Mouse (Mus musculus) midbrain, embryonic 16.5 days (tissue): Measurements from ENCODE around the gene Pyy. TPM values are rescaled to one million over a fixed set of nuclear protein-coding genes. Genes with fewer than 3 reads are reported as not detected.

Source experiments
- ATAC-seq: fragments of 200-750 bp; cut with Nextera tagmentation; 2 replicates; pipeline ENCODE4 v1.8.0; 2017; ENCODE audit warnings: moderate TSS enrichment
- H3K27ac ChIP-seq: fragments of 300-500 bp; sonication (generic); 2 replicates; pipeline ENCODE4 v1.5.1; 2014; ENCODE audit warnings: mild to moderate bottlenecking, low read length, mixed read lengths
- H3K27me3 ChIP-seq: fragments of 300-500 bp; sonication (generic); 2 replicates; pipeline ENCODE4 v1.6.1; 2014; ENCODE audit warnings: low read depth, low read length, mixed read lengths; ENCODE audit not compliant: control insufficient read depth, insufficient read depth
- H3K36me3 ChIP-seq: fragments of 300-500 bp; sonication (generic); 2 replicates; pipeline ENCODE4 v1.6.1; 2014; ENCODE audit warnings: mild to moderate bottlenecking, low read length, moderate library complexity, mixed read lengths; ENCODE audit not compliant: control insufficient read depth, insufficient read depth
- H3K4me1 ChIP-seq: fragments of 300-500 bp; sonication (generic); 2 replicates; pipeline ENCODE4 v1.6.1; 2014; ENCODE audit warnings: mild to moderate bottlenecking, low read length, mixed read lengths; ENCODE audit not compliant: control insufficient read depth, insufficient read depth
- H3K4me2 ChIP-seq: fragments of 300-500 bp; sonication (generic); 2 replicates; pipeline ENCODE4 v1.6.1; 2014; ENCODE audit warnings: mild to moderate bottlenecking, low read length, mixed read lengths
- H3K4me3 ChIP-seq: fragments of 300-500 bp; sonication (generic); 2 replicates; pipeline ENCODE4 v1.5.1; 2014; ENCODE audit warnings: low read depth, mild to moderate bottlenecking, low read length, moderate library complexity, mixed read lengths
- H3K9ac ChIP-seq: fragments of 300-500 bp; sonication (generic); 2 replicates; pipeline ENCODE4 v1.6.1; 2014; ENCODE audit warnings: low read depth, low read length, mixed read lengths
- H3K9me3 ChIP-seq: fragments of 300-500 bp; sonication (generic); replicated peaks from 2 replicates; pipeline ENCODE4 v1.6.1; 2014; ENCODE audit warnings: mild to moderate bottlenecking, low read length, mixed read lengths; ENCODE audit not compliant: control insufficient read depth, poor library complexity, severe bottlenecking
- WGBS: fragments of 180-500 bp; shearing (Covaris S2); extraction: QIAGEN DNeasy Blood & Tissue Kit; methylation state at CpG from one replicate; pipeline ENCODE4 v1.1.7; 2014; 5-methylcytosine and 5-hydroxymethylcytosine counted together
- polyA plus RNA-seq: library from polyadenylated mRNA; unstranded; fragments of >200 nt; fragmentation: Nextera tagmentation; extraction: Ambion mirVana; gene quantifications from 2 replicates; pipeline ENCODE4 v1.2.1, GENCODE M21; 2015

The Pyy gene
- polyA plus RNA-seq, 1 experiment from 2014 or later = not detected

- H3K36me3 ChIP-seq = peaks cover 25% of the 10 kb centered on the region
- no peaks in the 10 kb centered on the region for H3K9me3 ChIP-seq
- no peak for ATAC-seq
- H3K27ac ChIP-seq = no peak overlapping the region
- no peak overlapping the region for H3K4me3 ChIP-seq
- H3K4me1 ChIP-seq = peaks cover 6% of the 10 kb centered on the region; the same call in 1 of the 2 replicates
- H3K27me3 ChIP-seq = no peaks in the 10 kb centered on the region
- 86% methylated on average over 13 of the region's 13 CpGs for WGBS
- H3K4me2 ChIP-seq = no peak overlapping the region
- H3K9ac ChIP-seq = no peak overlapping the region
Observed at GRCm38 (mm10) chr11:102063076-102063475, 44.6 kb downstream of the Pyy start.

GRCm38 (mm10) chr11:102061941-102062473 lies 45.6 kb downstream of the Pyy start:
- 43% methylated on average over 16 of the region's 16 CpGs for WGBS
- H3K9me3 ChIP-seq = no peaks in the 10 kb centered on the region
- no peak overlapping the region for H3K9ac ChIP-seq
- H3K4me1 ChIP-seq = peaks cover 6% of the 10 kb centered on the region; the same call in 1 of the 2 replicates
- H3K27me3 ChIP-seq = no peaks in the 10 kb centered on the region
- no peak overlapping the region for H3K4me2 ChIP-seq
- H3K27ac ChIP-seq = no peak overlapping the region
- no peak overlapping the region for H3K4me3 ChIP-seq
- peaks cover 25% of the 10 kb centered on the region for H3K36me3 ChIP-seq
- ATAC-seq = no peak

- 4% methylated on average over 23 of the region's 23 CpGs for WGBS
- H3K36me3 ChIP-seq = peaks cover 25% of the 10 kb centered on the region
- H3K9ac ChIP-seq = peak overlapping the region; percentile 57
- peak overlapping the region; percentile 68 for H3K4me2 ChIP-seq
- peak; percentile 76 for ATAC-seq
- H3K4me1 ChIP-seq = peaks cover 6% of the 10 kb centered on the region; the same call in 1 of the 2 replicates
- H3K27ac ChIP-seq = no peak overlapping the region
- no peaks in the 10 kb centered on the region for H3K9me3 ChIP-seq
- no peaks in the 10 kb centered on the region for H3K27me3 ChIP-seq
- peak overlapping the region; percentile 43 for H3K4me3 ChIP-seq
Observed at GRCm38 (mm10) chr11:102061236-102061940, 46.2 kb downstream of the Pyy start.

Other genes with a start within 250 kb of the Pyy start
- gene Meox1, start 213.5 kb downstream of the Pyy start, polyA plus RNA-seq = 0.80 and 0.89 TPM in 2 replicates
- gene Sost, start 140.8 kb downstream of the Pyy start, polyA plus RNA-seq = 0.10 TPM in 1 of 2 replicates, not detected in the other
- not detected in 2 replicates for gene Cfap97d1, start 123.6 kb downstream of the Pyy start, polyA plus RNA-seq
- 25.6 and 29.7 TPM in 2 replicates for gene Dusp3, start 120.8 kb downstream of the Pyy start, polyA plus RNA-seq
- gene Mpp3, start 79.4 kb downstream of the Pyy start, polyA plus RNA-seq = 57.4 and 64.6 TPM in 2 replicates
- 0.23 and 0.46 TPM in 2 replicates for gene Cd300lg, start 66.3 kb downstream of the Pyy start, polyA plus RNA-seq
- 31.8 and 39.9 TPM in 2 replicates for gene Mpp2, start 19.3 kb downstream of the Pyy start, polyA plus RNA-seq
- not detected in 2 replicates for gene Ppy, start 6.5 kb downstream of the Pyy start, polyA plus RNA-seq
- gene Nags, start 37.7 kb upstream of the Pyy start, polyA plus RNA-seq = 0.20 TPM in 1 of 2 replicates, not detected in the other
- gene Tmem101, start 48.6 kb upstream of the Pyy start, polyA plus RNA-seq = 45.8 and 46.5 TPM in 2 replicates
- gene Lsm12, start 77.5 kb upstream of the Pyy start, polyA plus RNA-seq = 87.8 and 95.3 TPM in 2 replicates
- 39.0 and 42.9 TPM in 2 replicates for gene G6pc3, start 81.8 kb upstream of the Pyy start, polyA plus RNA-seq
- 74.4 and 76.3 TPM in 2 replicates for gene Hdac5, start 122.3 kb upstream of the Pyy start, polyA plus RNA-seq
- gene BC030867, start 141.1 kb upstream of the Pyy start, polyA plus RNA-seq = 1.6 and 1.8 TPM in 2 replicates
- gene Asb16, start 160.9 kb upstream of the Pyy start, polyA plus RNA-seq = 0.07 and 0.10 TPM in 2 replicates
- gene Tmub2, start 177.1 kb upstream of the Pyy start, polyA plus RNA-seq = 72.8 and 78.5 TPM in 2 replicates
- 28.3 and 28.9 TPM in 2 replicates for gene Atxn7l3, start 188.8 kb upstream of the Pyy start, polyA plus RNA-seq
- gene Ubtf, start 211.9 kb upstream of the Pyy start, polyA plus RNA-seq = 70.1 and 85.2 TPM in 2 replicates